Mouse (Mus musculus) neural tube, embryonic 14.5 days (tissue): ENCODE measurements around the gene Rngtt. TPM values are rescaled to one million over a fixed set of nuclear protein-coding genes. Genes with fewer than 3 reads are reported as not detected.

Experiments used
- ATAC-seq: fragments of 200-750 bp; cut with Nextera tagmentation; 2 replicates; pipeline ENCODE4 v1.8.0; 2017; ENCODE audit warnings: low read depth, mild to moderate bottlenecking, moderate TSS enrichment, moderate library complexity
- H3K27ac ChIP-seq: fragments of 300-500 bp; sonication (generic); 2 replicates; pipeline ENCODE4 v1.5.1; 2014; ENCODE audit warnings: low read depth, mild to moderate bottlenecking, control low read depth, low read length, moderate library complexity, mixed read lengths
- H3K27me3 ChIP-seq: fragments of 300-500 bp; sonication (generic); 2 replicates; pipeline ENCODE4 v1.6.1; 2014; ENCODE audit warnings: low read length; ENCODE audit not compliant: control insufficient read depth, insufficient read depth
- H3K36me3 ChIP-seq: fragments of 300-500 bp; sonication (generic); 2 replicates; pipeline ENCODE4 v1.6.1; 2014; ENCODE audit warnings: low read length, mixed read lengths; ENCODE audit not compliant: control insufficient read depth, insufficient read depth
- H3K4me1 ChIP-seq: fragments of 300-500 bp; sonication (generic); 2 replicates; pipeline ENCODE4 v1.6.1; 2014; ENCODE audit warnings: low read length; ENCODE audit not compliant: control insufficient read depth, insufficient read depth
- H3K4me2 ChIP-seq: fragments of 300-500 bp; sonication (generic); 2 replicates; pipeline ENCODE4 v1.6.1; 2014; ENCODE audit warnings: mild to moderate bottlenecking, low read depth, low read length, control low read depth
- H3K4me3 ChIP-seq: fragments of 300-500 bp; sonication (generic); 2 replicates; pipeline ENCODE4 v1.5.1; 2014; ENCODE audit warnings: low read depth, low read length, control low read depth, mixed read lengths
- H3K9ac ChIP-seq: fragments of 300-500 bp; sonication (generic); replicated peaks from 2 replicates; pipeline ENCODE4 v1.6.1; 2014; ENCODE audit warnings: low read depth, mild to moderate bottlenecking, control low read depth, low read length, mixed read lengths
- H3K9me3 ChIP-seq: fragments of 300-500 bp; sonication (generic); 2 replicates; pipeline ENCODE4 v1.6.1; 2016; ENCODE audit warnings: low read length; ENCODE audit not compliant: control insufficient read depth
- WGBS: fragments of 180-500 bp; shearing (Covaris S2); extraction: QIAGEN DNeasy Blood & Tissue Kit; methylation state at CpG from one replicate; pipeline ENCODE4 v1.1.7; 2014; 5-methylcytosine and 5-hydroxymethylcytosine counted together
- polyA plus RNA-seq: library from polyadenylated mRNA; unstranded; fragments of >200 nt; fragmentation: Nextera tagmentation; extraction: Ambion mirVana; gene quantifications from 2 replicates; pipeline ENCODE4 v1.2.1, GENCODE M21; 2014

Gene Rngtt
- polyA plus RNA-seq, 1 experiment from 2014 or later: 24.2 TPM

- Histone ChIP-seq H3K36me3 (no peaks in the 10 kb centered on the region), H3K4me1 (no peaks in the 10 kb centered on the region), H3K27me3 (no peaks in the 10 kb centered on the region), H3K9me3 (no peaks in the 10 kb centered on the region; the same call in 1 of the 2 replicates), H3K4me2 (no peak overlapping the region), H3K9ac (no peak overlapping the region), H3K4me3 (no peak overlapping the region), H3K27ac (no peak overlapping the region)
- 81% methylated on average over 1 of the region's 1 CpGs for WGBS
- ATAC-seq: no peak
These were observed 181.0 kb downstream of the Rngtt start for GRCm38 (mm10) chr4:33491108-33491507.

GRCm38 (mm10) chr4:33494377-33494776 lies 184.3 kb downstream of the Rngtt start:
- H3K4me3 ChIP-seq: no peak overlapping the region
- no peak overlapping the region for H3K27ac ChIP-seq
- no peaks in the 10 kb centered on the region for H3K4me1 ChIP-seq
- no peaks in the 10 kb centered on the region for H3K36me3 ChIP-seq
- no peak for ATAC-seq
- no peaks in the 10 kb centered on the region for H3K27me3 ChIP-seq
- no peaks in the 10 kb centered on the region; the same call in 1 of the 2 replicates for H3K9me3 ChIP-seq
- no peak overlapping the region for H3K4me2 ChIP-seq
- 95% methylated on average over 2 of the region's 2 CpGs for WGBS
- H3K9ac ChIP-seq: no peak overlapping the region

GRCm38 (mm10) chr4:33496985-33497384 lies 186.9 kb downstream of the Rngtt start:
- H3K9me3 ChIP-seq: no peaks in the 10 kb centered on the region; the same call in 1 of the 2 replicates
- H3K27ac ChIP-seq: no peak overlapping the region
- no peaks in the 10 kb centered on the region for H3K27me3 ChIP-seq
- H3K4me3 ChIP-seq: no peak overlapping the region
- ATAC-seq: no peak
- no peak overlapping the region for H3K4me2 ChIP-seq
- 56% methylated on average over 2 of the region's 2 CpGs for WGBS
- H3K9ac ChIP-seq: no peak overlapping the region
- H3K36me3 ChIP-seq: no peaks in the 10 kb centered on the region
- H3K4me1 ChIP-seq: no peaks in the 10 kb centered on the region

GRCm38 (mm10) chr4:33497657-33498056 lies 187.5 kb downstream of the Rngtt start:
- Histone ChIP-seq H3K27ac (no peak overlapping the region), H3K4me2 (no peak overlapping the region), H3K27me3 (no peaks in the 10 kb centered on the region), H3K9ac (no peak overlapping the region), H3K9me3 (no peaks in the 10 kb centered on the region; the same call in 1 of the 2 replicates), H3K36me3 (no peaks in the 10 kb centered on the region), H3K4me1 (no peaks in the 10 kb centered on the region), H3K4me3 (no peak overlapping the region)
- ATAC-seq: no peak

- H3K9me3 ChIP-seq: no peaks in the 10 kb centered on the region; the same call in 1 of the 2 replicates
- no peaks in the 10 kb centered on the region for H3K4me1 ChIP-seq
- H3K4me3 ChIP-seq: no peak overlapping the region
- no peak overlapping the region for H3K4me2 ChIP-seq
- ATAC-seq: no peak
- H3K27me3 ChIP-seq: no peaks in the 10 kb centered on the region
- H3K36me3 ChIP-seq: no peaks in the 10 kb centered on the region
- H3K9ac ChIP-seq: no peak overlapping the region
- H3K27ac ChIP-seq: no peak overlapping the region
- WGBS: 51% methylated on average over 4 of the region's 4 CpGs
These were observed 188.2 kb downstream of the Rngtt start for GRCm38 (mm10) chr4:33498160-33498874.

- no peak overlapping the region for H3K27ac ChIP-seq
- H3K4me1 ChIP-seq: no peaks in the 10 kb centered on the region
- H3K9me3 ChIP-seq: no peaks in the 10 kb centered on the region
- no peak overlapping the region for H3K9ac ChIP-seq
- no peaks in the 10 kb centered on the region for H3K27me3 ChIP-seq
- H3K36me3 ChIP-seq: 0 out of 2 replicates have a peak, but pooled peaks cover 4% of the 10 kb centered on the region
- no peak overlapping the region for H3K4me3 ChIP-seq
- H3K4me2 ChIP-seq: no peak overlapping the region
- ATAC-seq: no peak
These were observed 196.5 kb downstream of the Rngtt start for GRCm38 (mm10) chr4:33506638-33507037.

- Histone ChIP-seq H3K27me3 (no peaks in the 10 kb centered on the region), H3K9ac (no peak overlapping the region), H3K36me3 (no peaks in the 10 kb centered on the region), H3K4me3 (no peak overlapping the region), H3K9me3 (no peaks in the 10 kb centered on the region), H3K27ac (no peak overlapping the region), H3K4me2 (no peak overlapping the region), H3K4me1 (no peaks in the 10 kb centered on the region)
- no peak for ATAC-seq
- 89% methylated on average over 10 of the region's 10 CpGs for WGBS
These were observed 200.4 kb downstream of the Rngtt start for GRCm38 (mm10) chr4:33510544-33510943.

GRCm38 (mm10) chr4:33513421-33513820 lies 203.3 kb downstream of the Rngtt start:
- H3K9me3 ChIP-seq: no peaks in the 10 kb centered on the region
- no peaks in the 10 kb centered on the region for H3K36me3 ChIP-seq
- no peak overlapping the region for H3K27ac ChIP-seq
- WGBS: 78% methylated on average over 3 of the region's 3 CpGs
- H3K4me2 ChIP-seq: no peak overlapping the region
- no peaks in the 10 kb centered on the region for H3K4me1 ChIP-seq
- H3K4me3 ChIP-seq: no peak overlapping the region
- no peak overlapping the region for H3K9ac ChIP-seq
- no peaks in the 10 kb centered on the region for H3K27me3 ChIP-seq
- no peak for ATAC-seq

GRCm38 (mm10) chr4:33514108-33515000 lies 204.2 kb downstream of the Rngtt start:
- Histone ChIP-seq H3K9ac (no peak overlapping the region), H3K4me1 (no peaks in the 10 kb centered on the region), H3K36me3 (no peaks in the 10 kb centered on the region), H3K27me3 (no peaks in the 10 kb centered on the region), H3K4me3 (no peak overlapping the region), H3K4me2 (no peak overlapping the region), H3K27ac (no peak overlapping the region), H3K9me3 (no peaks in the 10 kb centered on the region)
- ATAC-seq: no peak
- 87% methylated on average over 10 of the region's 10 CpGs for WGBS
